8 mouse cellular contexts compared by ENCODE assay signal in genomic region chr19:45560153-45560890, GRCm38 (mm10). TPM values are rescaled to one million over a fixed set of nuclear protein-coding genes. Genes with fewer than 3 reads are reported as not detected.
A peak's percentile ranks its signal among the peaks of the same experiment; 100 is the strongest.
DNase-seq lines count a peak whose midpoint lies in the region; ATAC-seq and TF ChIP-seq lines count a peak whose summit lies in the region.

TSS of gene Poll (minus strand) at chr19:45560531.
TSS of gene Gm17018 (plus strand) at chr19:45560615.

- no peak for TF ChIP-seq CTCF in cortical plate, adult 2 months (IDR thresholded peaks at IDR 0.05; ENCODE audit: extremely low read depth, insufficient read depth, low read length)

- H3K27ac ChIP-seq in cortical plate, adult 2 months (ENCODE audit: insufficient read depth, low read length), result no peak within 1 kb of the TSS

- peak; percentile 83 for TF ChIP-seq POLR2A in cortical plate, adult 2 months (IDR thresholded peaks at IDR 0.05; ENCODE audit: extremely low read depth, insufficient read depth, low read length)

- peak; percentile 89 for DNase-seq in adipocyte (ENCODE audit: low spot score)
- DNase-seq in gastrocnemius, adult 8-10 months (ENCODE audit: low spot score in 2 of 2), result peak; percentile 57 to 72
- peak; percentile 90 for DNase-seq in induced T-regulatory cell, adult 2 months (ENCODE audit: low read depth)
- peak; percentile 85 to 91 for DNase-seq in left cerebral cortex, postnatal 10 days (ENCODE audit: extremely low spot score in 1 of 2, low spot score in 2 of 2)
- peak; percentile 85 for DNase-seq in right cerebral cortex, postnatal 14 days
- peak; percentile 88 for DNase-seq in urinary bladder, postnatal 25 days (ENCODE audit: low spot score)

- peak; percentile 85 for ATAC-seq in megakaryocyte progenitor cell, adult 5-6 weeks (replicated peaks; ENCODE audit: poor library complexity)

- intact Hi-C loops in left cerebral cortex, postnatal 10 days (cut with DNase I), result no loop called here

- H3K4me1 ChIP-seq in cortical plate, adult 2 months (ENCODE audit: control insufficient read depth, insufficient read depth, low read length), result 0 out of 2 replicates have a peak, but pooled peaks cover 2% of the 10 kb centered on the region

- peak within 1 kb of the TSS; percentile 82 for H3K4me3 ChIP-seq in cortical plate, adult 2 months (ENCODE audit: insufficient read depth, low read length)

RNA-seq across cellular contexts. Expression of gene Poll, which starts in this region (rescaled TPM):
- 10.8 and 11.4 TPM in 2 replicates for polyA plus RNA-seq in cortical plate, adult 2 months (2012; rRNA removed)
- 10 to 100 TPM; 16.0 to 17.1 (median 16.4) TPM for total RNA-seq in gastrocnemius, adult 8-10 months (2022)
- total RNA-seq in left cerebral cortex, postnatal 10 days (2021), result 1 to 10 TPM; 5.4 to 5.8 TPM
- 5.6 and 7.0 TPM in 2 replicates for total RNA-seq in megakaryocyte progenitor cell, adult 5-6 weeks (2015)
- total RNA-seq in megakaryocyte progenitor cell, adult 5-6 weeks (2017), result 13.2 and 18.5 TPM in 2 replicates

RNA-seq across cellular contexts. Expression of gene Gm17018, which starts in this region (rescaled TPM):
- 54.5 and 56.5 TPM in 2 replicates for polyA plus RNA-seq in cortical plate, adult 2 months (2012; rRNA removed)
- 10 to 100 TPM; 15.3 to 18.7 (median 16.5) TPM for total RNA-seq in gastrocnemius, adult 8-10 months (2022)
- 10 to 100 TPM; 55.4 to 58.4 TPM for total RNA-seq in left cerebral cortex, postnatal 10 days (2021)
- 21.1 and 32.4 TPM in 2 replicates for total RNA-seq in megakaryocyte progenitor cell, adult 5-6 weeks (2015)
- total RNA-seq in megakaryocyte progenitor cell, adult 5-6 weeks (2017), result 39.5 and 40.6 TPM in 2 replicates
